Mouse (Mus musculus): ENCODE measurements around the gene Clasrp.
A peak's percentile ranks its signal among the peaks of the same experiment; 100 is the strongest.
"Not testable (repeated sequence)": the region's sequence is repeated elsewhere in the genome, so short reads cannot be mapped to it uniquely, and the experiment has no call there.

Gene Clasrp

DNA sequence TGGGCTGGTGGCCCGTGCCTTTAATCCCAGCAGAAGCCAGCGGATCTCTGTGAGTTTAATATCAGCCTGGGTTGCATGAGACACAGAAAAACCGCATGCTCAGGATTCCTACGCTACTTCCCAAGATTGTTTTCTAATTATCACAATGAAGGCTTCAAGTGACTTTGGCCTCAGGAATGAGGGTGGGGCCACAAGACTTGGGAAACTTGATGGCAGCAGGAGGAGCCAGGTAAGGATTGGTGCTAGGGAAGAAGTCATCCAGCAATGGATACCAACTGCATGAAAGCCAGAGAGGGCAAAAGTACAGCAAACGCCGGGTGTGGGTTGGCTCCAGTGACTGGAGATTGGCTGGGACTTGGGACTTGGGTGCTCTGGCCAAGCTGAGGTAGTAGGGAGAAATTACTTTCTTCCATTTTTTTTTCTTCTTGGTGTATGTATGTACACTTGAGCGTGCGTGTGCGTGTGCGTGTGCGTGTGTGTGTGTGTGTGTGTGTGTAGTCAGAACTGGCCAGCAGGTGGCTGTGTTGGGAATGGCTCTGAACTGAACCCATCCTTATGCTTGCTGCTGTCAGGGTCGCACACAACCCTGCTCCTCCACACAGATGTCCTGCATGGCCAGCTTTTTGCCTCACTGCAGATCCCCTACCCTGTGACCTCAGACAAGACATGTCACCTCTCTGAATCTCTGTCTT lies 5.5 kb upstream of the Clasrp start:
- no peak for DNase-seq (ENCODE audit: low spot score)

DNA sequence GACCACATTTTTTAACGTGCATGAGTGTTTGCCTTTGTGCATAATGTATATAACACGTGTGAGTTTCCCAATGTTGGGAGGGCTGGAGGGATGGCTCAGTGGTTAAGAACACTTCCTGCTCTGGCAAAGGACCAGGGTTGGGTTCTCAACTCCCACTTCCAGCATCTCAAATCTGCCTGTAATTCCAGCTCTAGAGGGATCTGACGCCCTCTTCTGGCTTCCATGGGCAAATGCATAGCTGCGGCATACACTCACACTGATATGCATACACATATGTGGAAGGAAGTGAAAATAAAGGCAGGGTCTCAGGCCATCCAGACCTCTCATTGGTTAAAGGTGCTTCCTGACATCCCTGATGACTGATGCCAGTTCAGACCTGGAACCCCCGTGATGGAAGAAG lies 3.0 kb upstream of the Clasrp start:
- DNase-seq (ENCODE audit: low spot score) = no peak

DNA sequence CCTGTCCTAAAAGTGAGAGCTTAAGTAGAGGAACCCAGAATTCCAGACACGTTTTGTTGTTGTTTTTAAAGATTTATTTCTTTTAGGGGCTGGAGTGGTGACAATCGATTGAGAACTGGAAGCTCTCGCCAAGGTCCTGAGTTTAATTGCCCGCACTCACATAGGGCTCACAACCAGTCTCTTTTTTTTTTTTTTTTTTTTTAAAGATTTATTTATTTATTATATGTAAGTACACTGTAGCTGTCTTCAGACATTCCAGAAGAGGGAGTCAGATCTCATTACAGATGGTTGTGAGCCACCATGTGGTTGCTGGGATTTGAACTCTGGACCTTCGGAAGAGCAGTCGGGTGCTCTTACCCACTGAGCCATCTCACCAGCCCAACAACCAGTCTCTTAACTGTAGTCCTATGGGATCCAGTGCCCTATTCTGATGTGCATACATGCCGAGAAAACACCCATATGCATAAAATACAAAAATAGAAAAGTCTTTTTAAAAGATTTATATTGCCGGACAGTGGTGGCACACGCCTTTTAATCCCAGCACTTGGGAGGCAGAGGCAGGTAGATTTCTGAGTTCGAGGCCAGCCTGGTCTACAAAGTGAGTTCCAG lies 424 bp upstream of the Clasrp start:
- DNase-seq (ENCODE audit: low spot score) = not testable (repeated sequence)

DNA sequence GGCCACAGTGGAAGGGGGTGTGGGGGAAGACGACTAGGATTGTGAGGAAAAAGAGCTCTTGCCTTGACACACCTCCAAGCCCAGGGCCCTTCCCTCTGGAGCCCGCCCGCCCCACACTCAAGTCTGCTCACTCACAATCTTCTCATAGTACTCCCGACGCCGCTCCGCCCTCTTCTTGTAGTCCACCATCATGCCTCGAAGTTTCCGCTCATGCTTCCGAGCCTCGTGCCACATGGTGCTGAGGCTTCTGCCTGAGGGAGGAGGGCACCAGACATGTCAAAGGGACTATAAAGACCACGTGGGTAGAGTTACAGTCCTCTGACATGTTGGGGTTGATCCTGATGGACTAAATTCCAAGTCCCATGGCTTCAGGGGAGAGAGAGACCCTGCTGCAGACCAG lies 1.2 kb downstream of the Clasrp start:
- DNase-seq (ENCODE audit: low spot score) = no peak

DNA sequence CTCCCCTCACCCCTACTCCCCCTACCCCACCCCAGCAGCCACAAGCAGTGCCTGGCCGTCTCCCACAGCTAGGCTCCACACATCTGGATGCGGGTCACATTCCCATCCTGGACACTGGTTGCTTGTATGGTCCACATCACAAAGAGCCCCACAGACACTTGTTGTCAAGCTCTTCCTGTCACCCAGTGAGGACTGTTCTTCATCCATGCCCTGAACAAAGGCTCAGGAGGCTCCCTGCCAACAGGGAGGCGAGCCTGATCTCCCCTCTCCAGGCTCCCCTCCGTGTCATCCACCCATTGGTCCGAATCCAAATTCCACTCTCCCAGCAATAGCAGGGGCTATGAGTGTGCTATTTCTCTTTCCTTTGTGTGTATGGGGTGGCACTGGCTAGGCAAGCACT lies 3.7 kb downstream of the Clasrp start:
- DNase-seq (ENCODE audit: low spot score) = no peak

DNA sequence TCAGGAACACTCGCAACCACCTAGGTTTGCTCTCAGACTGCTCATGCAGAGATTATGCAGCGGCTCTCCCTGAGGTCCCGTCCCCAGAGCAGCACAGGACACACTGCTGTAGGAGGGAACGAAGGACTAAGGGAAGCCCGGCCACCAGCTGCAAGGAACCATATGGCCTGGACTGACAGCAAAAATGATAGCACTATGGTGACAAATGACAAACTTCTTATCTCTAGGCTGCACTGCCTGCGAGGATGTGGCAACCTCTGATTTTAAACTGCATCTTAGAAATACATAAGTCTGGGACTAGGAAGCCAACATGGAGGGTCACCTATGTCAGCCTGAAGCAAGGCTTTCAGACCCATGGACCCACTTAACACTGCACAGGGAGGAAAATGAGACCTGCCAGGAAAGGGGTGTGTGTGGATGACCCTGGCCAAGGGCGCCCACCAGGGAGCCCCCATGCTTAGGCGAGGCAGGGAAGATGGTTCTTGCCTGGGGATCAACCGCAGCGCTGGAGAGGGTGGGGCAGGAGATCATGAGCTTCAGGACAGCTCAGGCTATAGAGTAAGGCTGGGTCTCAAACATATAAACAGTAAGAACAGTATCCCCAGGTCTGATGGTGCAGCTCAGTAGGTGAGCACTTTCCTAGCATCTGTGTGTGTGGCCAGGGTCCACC lies 11.1 kb downstream of the Clasrp start:
- no peak for DNase-seq (ENCODE audit: low spot score)

DNA sequence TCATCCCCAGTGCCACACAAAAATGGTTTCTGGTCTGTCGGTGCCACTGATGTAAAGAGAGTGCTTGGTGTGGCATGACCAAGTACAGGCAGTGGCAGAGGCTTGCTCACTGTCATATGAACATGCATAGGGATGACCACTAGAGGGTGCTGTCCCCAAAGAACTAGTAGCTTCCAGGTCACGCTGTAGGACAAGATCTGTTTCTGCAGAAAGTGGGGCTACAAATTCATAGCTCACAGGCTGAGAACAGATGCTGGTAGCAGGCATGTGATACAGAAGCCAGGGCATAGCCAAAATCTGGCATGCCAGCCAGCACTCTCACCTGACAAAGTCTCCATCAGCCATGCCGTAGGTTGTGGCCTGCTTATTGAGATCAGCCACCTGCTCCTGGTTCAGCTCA lies 14.4 kb downstream of the Clasrp start:
- peak; percentile 77 for DNase-seq (ENCODE audit: low spot score)

DNA sequence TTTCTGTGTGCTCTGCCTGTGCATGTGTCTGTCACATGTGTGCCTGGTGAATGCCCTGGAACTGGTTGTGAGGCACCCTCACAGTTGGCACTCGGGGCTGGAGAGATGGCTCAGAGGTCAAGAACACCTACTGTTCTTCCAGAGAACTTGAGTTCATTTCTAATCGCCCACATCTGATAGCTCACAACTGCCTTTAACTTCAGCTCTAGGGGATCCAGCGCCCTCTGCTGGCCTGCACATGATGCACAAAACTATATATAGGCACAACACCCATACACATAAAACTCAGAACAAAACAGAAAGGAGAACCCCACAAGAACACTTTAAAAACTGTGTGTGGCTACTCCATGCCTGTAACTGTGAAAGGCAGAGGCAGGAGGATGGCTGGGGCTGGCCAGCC lies 15.1 kb downstream of the Clasrp start:
- DNase-seq (ENCODE audit: low spot score) = peak; percentile 38

DNA sequence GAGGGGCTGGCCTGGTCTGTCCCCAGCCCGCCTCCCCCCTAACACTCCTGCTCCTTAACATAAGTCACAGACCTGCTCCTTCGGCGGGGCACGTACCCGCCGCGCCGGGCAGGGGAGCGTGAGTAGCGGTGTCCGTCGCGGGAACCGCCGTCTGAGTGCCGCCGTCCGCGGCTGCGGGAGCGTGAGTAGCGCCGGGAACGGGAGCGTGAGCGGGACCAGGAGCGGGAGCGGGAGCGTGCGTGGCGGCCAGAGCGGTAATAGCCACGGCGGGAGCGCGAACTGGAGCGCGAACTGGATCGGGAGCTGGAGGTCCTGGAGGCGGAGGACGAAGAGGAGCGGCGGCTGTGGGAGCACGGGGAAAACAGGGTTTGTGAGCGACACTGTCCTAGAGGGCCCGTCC lies 18.0 kb downstream of the Clasrp start:
- no peak for DNase-seq (ENCODE audit: low spot score)

DNA sequence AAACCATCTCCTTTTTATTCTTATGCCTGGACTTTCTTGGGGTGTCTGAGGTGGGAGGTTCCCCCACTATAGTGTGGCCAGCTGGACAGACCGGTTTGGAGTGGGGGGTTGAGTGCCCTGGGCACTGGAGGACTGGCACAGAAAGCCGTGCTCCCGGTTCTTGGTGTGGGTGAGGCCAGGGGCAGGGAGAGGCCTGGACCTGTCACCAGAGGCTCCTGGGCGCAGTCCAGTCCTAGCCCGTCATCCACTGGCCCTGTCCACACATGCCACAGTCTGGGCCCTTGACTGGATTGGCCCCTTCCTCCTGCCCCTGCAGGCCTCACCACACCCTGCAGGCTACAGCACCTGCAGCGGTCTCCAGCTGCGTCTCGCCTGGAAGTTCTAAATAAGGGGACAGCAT lies 23.7 kb downstream of the Clasrp start:
- no peak for DNase-seq (ENCODE audit: low spot score)

DNA sequence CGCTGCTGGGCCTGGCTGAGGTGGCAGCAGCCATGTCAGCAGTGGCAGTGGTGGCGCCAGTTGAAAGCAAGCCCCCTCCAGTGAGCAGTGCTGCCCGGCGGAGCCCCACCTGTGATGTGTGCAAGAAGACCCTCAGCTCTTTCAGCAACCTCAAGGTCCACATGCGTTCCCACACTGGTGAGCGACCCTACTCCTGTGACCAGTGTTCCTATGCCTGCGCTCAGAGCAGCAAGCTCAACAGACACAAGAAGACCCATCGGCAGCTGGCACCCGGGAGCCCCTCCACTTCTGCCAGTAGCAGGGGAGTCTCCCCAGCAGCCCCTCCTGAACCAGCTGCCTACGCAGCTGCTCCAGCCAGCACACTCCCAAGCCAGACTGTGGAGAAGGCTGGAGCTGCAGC lies 24.5 kb downstream of the Clasrp start:
- DNase-seq (ENCODE audit: low spot score) = no peak

DNA sequence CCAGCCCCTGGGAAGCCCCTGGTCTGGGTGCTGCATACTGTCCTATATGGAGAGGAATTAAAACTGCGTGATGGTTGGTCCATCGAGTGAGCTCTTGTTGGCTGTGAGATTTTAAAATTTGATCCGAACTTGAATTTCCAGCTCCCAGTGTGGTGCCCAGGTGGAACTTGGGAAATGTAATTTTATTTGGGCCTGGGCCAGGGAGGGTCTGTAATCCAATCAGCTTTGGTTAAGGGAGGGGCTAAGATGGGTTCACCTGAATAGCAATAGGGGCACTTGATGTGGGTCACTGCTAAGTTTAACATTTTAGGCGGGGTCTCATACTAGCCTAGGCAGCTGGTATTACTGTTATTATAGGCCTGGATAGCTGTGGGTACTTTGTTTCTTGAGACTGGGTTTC lies 25.9 kb downstream of the Clasrp start:
- no peak for DNase-seq (ENCODE audit: low spot score)

DNA sequence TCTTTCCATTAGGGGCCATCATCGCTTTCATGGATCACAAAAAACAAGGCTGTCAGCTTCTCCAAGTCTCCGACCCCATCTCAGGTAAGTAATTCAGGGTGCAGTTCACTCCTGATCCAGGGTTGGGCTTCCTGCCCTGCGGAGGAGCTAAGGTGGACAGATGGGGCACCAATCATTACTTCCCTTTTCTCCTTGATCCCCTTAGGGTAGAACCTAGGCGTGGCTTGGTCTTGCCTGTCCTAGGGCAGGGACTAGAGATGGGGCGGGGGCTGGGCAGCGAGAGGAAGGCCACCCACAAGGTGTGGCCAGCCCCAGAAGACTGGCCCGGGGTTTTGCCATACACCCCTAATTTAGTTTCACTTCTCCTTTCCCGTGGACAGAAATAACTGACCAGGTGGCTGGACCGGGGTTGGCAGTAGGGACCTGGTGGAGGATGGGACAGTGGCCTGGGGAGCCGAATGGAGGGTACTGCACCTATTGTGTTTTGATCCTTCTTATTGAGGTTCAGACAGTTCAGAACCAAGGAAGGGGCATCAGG lies 26.3 kb downstream of the Clasrp start:
- no peak for DNase-seq (ENCODE audit: low spot score)

DNA sequence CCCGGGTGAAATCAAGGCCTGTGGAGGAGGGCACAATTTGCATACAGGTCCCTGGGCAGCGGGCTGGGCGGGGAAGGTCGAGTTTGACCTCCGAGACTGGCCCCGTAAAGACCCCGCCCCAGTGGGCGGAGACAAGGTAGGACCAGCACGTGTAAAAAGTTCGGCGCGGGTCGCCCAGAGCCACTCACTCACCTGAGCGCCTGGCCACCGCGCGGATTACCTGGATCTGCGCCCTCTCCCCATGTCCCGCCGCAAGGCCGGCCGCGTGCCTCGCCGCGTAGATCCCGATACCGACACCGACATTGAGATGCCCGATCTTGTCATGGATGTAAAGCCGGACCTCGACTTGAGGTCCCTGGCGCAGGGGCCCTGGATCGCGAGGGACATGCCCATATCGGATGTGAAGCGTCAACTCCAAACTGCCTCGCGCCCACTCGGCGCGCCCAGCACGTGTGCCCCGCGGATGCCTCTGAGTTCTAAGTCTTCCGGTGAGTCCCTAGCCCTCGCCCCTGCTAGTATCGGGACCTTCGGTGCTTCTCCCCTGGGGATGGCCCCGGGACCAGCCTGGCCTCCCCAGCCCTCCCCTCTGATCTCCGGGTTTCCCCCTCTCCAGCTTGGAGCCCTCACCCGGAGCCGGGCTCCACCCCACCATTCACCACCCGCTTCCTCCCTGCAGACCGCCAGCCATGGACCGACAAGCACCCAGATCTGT lies 27.0 kb downstream of the Clasrp start, which contains the start of the genes Zfp296 and Gemin7:
Gene Zfp296, plus strand, starts transcription at position 147 of the 712 bp plus-strand sequence.
Gene Gemin7, minus strand, starts transcription at position 455 of the 712 bp plus-strand sequence.
- peak; percentile 47 for DNase-seq (ENCODE audit: low spot score)

DNA sequence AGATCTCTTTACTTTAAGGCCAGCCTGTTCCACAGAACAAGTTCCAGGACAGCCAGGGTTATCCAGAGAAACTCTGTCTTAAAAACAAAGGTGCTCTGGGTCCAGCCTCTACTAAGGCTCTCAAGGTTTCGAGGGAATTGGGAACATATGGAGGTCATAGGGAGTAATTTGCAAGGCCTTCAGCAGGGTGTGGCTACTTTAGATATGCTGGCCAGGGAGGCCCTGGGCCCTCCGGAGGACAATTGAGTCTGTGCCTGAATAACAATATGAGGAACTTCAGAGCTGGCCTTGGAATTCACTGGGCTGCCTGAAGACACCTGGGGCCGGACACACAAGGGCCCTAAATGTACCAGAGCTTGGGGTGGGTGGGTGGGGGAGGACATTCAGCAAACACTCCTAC lies 28.7 kb downstream of the Clasrp start:
- no peak for DNase-seq (ENCODE audit: low spot score)

DNA sequence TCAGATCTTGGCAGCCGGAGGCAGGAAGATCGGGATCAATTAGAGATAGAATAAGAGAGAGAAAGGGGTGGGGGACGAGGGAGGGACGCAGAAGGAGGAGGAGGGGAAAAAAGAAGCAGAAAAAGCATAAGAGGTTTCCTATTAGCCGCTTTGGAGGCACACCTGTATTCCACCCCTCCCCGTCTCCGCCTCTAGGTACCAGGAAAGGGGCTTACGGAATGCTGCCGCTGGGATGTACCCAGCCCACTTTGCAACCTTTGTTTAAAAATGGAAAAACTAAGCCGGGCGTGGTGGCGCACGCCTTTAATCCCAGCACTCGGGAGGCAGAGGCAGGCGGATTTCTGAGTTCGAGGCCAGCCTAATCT lies 30.5 kb downstream of the Clasrp start:
- no peak for DNase-seq (ENCODE audit: low spot score)

DNA sequence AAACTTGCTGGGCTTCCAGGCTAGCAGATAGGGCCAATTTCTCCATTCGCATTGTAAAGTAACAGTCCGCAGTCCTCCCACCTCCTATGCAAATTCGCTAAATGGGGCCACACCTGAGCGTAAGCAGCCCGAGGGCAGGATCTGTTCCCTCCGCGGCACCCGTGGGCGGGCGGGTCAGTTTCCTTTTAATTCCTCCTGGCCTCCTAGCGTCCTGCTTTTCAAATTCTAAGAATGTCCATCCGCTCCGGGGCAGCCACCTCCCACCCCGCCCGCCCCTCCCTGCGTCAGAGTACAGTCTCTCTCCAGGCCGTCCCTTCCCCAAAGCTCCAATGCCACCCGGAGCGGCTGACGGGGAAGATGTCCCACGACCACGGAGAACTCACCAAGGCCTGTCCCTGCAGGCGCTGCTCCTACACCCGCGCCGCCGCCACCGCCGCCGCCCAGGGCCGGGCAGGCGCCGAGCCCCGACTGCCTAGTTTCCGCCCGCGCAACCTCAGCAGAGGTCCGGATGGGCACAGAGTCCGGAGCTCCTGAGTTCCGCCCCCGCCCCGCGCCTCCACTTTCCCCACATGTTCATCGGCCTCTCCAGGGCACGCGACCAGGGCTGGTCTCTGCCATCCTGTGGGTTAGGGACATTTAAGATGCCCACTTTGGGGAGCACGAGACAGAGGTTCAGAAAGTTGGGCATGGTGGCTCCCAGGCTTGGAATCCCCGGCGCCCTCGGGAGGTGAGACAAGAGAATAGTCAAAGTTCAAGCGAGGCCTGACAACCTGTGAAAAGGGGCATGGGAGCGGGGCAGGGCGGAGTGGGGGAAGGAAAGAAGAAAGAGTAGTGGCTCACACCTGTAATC lies 31.1 kb downstream of the Clasrp start:
- DNase-seq (ENCODE audit: low spot score) = peak; percentile 79

DNA sequence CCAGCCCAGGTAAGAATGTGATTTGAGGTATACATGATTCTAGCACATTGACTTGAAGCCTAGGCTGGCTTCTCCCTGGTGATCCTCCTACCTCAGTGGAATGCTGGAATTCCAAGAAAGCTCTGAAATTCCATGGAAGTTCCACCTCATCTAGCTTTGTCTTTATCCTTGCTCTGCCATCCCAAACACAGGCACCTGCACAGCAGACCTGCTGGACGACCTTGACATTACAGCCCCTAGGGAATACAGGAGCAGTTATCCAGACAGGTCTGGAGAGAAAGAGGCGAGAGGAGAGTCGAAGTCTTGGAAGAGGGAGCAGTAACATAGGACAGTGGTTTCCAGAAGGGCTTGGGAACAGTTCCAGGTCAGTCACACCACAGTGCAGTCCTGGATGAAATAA lies 34.6 kb downstream of the Clasrp start:
- DNase-seq (ENCODE audit: low spot score) = no peak

DNA sequence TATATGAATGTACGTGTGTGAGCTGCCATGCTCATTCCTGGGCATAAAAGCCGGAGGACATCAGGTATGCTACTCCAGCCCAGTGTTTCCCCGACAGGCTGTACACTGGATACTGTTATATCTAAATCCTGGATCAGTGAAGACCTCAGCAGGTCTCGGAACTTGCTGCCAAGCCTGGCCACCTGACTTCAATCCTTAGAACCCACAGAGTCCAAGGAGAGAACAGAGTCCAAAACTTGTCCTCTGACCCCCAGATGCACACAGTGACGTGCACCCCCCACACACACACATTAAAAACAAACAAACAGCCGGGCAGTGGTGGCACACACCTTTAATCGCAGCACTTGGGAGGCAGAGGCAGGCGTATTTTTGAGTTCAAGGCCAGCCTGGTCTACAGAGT lies 36.9 kb downstream of the Clasrp start:
- DNase-seq (ENCODE audit: low spot score) = no peak

DNA sequence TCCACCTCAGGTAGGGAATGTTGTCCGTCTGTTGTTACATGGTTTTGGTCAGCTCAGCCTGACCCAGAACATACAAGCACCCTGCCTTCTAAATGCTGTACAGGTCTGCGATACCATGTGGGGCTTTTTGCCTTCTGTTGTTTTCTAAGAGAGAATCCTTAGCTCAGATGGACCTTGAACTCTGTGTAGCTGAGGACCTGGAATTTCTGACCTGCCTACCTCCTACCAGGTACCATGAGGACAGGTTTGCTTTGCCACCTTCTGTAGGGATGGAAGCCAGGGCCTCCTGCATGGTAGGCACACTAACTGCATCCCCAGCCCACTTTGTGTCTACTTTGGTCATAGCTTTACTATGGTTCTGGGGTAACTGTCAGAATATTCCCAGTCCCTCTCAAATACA lies 38.5 kb downstream of the Clasrp start:
- DNase-seq (ENCODE audit: low spot score) = no peak

DNA sequence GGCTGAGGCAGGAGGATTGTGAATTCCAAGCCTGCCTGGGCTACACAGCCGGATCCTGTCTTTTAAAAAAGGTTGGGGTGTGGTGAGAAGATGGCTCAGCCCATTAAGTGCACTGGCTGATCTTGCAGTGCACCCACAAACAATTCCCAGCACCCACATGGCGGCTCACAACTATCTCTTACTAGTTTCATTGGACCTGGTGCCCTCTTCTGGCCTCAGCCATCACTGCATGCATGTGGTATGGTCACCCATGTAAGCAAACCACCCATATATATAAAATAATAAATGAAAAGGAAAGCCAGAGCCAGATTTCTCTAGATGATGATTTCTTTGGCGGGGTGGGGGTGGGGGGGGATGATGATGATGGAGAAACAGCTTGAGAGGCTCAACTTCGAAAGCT lies 39.8 kb downstream of the Clasrp start:
- DNase-seq (ENCODE audit: low spot score) = no peak

DNA sequence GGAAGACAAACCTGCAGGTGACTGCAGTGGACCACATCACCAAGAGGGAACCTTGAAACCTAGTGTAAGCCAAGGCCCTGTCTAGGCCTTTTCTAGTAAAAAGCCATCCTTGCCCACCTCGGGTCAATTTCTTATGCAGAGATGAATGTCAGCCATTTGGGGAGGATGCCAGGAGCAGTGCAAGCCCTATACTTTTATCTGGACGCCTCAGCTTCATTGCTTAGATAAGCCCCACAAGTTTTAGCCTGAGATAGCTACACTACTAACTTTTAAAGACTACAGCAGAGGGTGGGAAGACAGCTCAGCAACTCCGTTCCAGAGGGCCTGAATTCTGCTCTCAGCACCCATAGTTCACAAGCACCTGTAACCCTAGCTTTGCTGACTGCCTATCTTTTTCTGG lies 40.4 kb downstream of the Clasrp start:
- no peak for DNase-seq (ENCODE audit: low spot score)
